Mouse (Mus musculus) lung, postnatal 10 days (tissue): ENCODE data around the gene Elp4.
A peak's percentile ranks its signal among the peaks of the same experiment; 100 is the strongest.

Source experiments
- DNase-seq: peaks from one replicate; pipeline ENCODE4 v3.0.0; 2021

The Elp4 gene

DNA sequence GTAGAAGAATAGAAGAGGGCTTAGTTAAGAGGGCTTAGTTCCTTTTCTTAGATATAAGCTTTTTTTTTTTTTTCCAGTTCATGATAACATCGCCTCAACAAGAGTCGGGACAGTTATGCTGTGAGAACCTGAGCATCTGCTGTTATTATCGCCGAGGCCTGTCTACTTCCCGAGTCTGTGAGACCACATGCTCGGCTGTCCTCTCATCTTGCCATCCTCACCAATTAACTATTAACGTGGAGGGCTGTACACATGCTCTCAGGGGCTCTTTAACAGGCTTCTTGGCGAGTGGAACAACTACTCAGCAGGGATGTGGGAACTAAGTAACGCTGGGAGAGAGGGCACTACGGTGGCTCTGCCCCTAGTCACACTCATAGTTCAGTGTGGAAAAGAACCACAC lies 99.9 kb downstream of the Elp4 start:
- DNase-seq: no peak

DNA sequence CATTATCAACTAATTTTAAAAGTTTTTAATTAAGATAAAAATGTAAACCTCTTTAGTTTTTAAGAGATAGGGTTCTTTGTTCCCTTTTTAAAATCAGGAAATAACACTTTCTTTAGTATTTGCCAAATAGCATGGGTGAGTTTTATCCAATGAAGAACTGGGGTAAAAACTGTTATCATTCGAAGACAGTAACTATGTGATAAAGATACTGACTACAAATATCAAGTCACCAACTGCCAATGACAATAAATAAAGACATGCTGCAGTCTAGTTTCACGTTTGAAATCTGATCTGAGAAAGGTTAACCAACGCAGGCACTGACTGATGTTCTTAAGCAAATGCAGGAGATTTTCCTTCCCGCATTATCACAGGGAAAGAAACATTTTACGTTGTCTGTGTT lies 100.9 kb downstream of the Elp4 start:
- no peak for DNase-seq

DNA sequence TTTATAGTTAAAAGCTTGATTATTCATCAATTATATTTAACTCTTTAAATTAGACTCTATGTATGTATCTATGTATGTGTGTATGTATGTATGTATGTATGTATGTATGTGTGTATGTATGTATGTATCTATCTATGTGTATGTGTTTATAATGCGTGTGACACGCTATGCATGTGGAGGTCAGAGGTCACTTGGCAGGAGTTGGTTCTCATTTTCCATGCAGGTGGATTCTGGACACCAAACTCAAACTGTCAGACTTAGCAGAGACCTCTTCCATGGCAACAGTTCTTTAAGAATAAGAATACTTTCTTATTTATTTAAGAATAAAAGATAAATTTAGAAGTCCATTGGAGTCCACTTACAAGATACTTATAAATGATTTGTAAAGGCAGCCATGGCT lies 101.5 kb downstream of the Elp4 start:
- no peak for DNase-seq

DNA sequence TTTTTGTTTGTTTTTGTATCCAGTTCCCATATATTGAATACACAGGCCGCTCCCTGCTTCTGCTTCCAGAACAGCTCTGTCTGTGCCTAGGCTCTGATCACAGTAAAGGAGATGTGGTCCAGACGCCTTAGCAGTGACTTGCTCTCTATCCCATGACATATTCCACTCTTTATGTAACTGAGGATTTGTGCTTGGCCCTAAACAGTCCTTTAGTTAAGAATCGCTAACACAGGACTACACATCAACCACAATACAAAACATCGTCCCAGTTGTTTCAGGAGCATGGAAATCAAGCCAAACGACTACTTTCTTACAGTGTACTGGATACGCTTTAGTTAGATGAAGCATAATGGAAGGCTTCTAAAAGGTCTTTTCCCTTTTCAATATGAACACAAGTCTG lies 102.8 kb downstream of the Elp4 start:
- no peak for DNase-seq

DNA sequence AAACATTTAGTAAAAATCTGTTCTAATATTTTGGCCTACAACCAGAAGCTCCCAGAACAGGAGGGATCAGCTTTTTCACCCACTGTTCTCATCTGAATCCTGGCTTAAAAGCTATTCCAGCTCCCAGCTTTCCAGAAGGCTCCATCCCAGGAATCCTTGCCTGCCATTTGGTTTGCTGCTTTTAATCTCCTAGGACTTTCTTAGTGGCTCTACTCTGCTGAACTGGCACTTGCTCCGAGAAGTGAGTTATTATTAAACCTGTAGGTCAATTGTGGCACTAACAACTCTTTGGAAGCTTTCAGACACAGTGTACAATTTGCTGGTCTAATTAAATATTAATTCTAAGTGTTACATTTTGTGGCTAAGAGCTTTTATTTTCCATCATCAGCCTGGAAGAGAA lies 103.7 kb downstream of the Elp4 start:
- no peak for DNase-seq

DNA sequence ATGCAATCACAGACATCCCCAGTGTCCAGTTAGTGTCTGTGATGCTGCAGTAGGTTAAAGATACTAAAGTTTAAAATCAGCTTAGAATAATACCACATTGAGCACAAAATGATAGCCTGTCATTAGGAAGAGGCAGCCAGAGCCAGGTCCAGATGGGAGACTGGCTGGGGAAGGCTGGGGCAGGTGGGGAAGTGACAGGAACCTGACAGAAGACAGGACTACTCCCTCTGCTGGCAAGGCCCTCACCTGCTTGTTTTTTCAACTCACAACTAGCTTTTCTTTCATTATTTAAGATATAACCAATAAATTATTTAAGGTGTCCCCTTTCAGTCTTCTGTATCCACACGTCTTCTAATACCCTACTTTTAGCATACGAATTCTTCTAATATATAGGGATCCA lies 104.5 kb downstream of the Elp4 start:
- no peak for DNase-seq

DNA sequence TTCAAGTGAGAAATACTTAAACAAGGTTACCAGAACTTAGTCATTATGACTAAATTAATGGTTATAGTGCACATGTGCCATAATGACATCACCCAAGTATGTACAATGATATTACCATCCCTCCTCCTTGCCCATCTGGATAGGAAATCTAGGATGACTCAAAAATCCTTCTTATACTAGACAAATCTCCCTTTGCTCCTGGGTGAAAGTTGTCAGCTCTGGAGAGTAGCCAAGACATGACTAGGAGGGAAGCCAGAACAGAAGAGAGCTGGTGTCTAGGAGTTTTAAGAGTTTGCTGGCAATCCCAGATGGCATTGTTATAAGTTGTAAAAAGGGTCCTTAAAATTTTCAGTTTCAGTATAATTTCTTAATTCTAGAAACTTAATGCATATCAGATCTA lies 106.5 kb downstream of the Elp4 start:
- DNase-seq: peak; percentile 5

DNA sequence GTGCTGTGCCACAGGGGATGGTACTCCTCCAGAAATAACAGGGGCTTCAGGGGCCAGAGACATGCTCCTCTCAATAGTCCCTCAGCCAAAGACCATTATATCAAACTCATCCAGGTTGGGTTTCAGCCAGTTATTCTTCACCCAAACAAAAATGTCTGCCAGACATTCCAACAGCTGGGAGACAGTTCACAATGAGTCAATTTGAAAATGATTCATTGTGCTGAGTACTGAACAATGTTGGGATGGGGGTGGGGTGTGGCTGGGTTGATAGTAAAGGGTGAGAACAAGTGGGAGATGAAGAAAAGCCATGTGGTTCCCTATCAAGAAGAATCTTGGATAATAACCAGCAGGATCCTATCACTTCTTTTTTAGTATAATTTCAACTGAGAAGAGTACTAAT lies 108.3 kb downstream of the Elp4 start:
- DNase-seq: peak; percentile 10

DNA sequence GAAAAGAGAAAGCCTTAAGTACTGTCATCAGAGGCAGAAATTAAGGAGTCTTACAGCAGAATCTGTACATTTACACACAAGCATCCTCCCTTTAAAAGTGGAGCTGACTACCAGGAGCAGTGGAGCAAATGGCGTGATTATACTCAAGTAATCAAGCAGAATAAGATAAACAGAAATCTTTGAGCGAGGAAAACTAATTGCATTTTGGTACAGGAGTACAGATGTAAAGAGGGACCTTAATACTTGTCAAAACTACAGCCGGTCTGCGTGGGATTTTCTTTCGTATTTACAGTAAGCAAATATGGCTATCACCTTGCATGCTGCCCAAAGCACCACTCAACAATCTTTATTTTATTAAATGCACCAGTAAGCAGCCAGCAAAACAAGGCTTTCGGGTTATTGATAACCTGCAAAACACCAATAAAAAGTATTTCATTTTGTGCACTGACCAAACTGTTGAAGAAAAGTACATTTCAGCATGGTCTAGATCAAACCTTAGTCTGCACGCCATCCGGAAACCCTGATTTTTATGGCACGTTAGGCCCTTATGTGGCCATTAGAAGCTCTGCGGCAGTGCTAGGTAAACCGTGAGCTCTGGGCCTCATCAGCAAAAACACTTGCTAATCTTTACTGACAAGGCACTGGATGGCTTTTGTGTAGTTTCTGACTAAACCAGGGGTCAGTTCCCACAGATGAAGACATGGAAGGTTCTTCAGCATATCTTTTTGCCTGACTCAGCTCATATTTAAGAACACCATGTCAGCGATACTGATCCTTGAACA lies 111.8 kb downstream of the Elp4 start:
- no peak for DNase-seq

DNA sequence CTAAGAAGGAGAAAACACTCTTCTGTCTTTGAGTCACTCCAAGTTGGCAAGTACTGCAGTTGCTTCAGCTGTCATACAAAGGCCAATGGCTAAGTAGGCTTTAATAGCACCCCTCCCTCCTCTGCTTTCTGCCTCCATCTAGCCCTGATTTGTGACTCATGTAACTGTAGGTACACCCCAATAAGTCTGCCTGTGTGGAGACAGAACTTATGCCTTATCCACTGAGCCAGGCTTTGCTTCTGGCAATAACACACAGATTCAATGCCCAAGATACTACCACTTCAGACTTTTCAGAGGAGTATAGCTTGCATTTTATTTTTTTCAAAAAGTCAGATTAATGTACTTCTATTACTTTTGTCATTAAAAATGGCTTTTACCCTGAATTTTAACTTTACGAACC lies 114.4 kb downstream of the Elp4 start:
- DNase-seq: no peak

DNA sequence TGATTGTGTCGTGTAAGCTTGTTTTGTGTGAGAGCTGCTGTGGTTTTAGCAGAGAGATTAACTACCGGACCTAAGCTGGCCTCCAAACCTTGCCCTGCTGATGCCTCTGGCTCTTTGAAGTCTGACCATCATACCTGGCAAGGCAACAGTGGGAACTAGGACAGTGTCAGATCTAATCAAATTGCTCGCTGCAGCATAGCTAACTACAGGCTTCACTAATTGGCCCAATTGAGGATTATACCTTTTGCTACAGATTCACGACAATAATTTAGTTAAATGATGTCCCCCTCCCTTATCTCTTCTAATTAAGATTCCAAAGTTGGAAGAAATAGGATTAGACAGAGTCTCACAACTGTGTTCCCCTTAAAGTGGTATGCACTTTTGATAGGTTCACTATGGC lies 116.6 kb downstream of the Elp4 start:
- no peak for DNase-seq

DNA sequence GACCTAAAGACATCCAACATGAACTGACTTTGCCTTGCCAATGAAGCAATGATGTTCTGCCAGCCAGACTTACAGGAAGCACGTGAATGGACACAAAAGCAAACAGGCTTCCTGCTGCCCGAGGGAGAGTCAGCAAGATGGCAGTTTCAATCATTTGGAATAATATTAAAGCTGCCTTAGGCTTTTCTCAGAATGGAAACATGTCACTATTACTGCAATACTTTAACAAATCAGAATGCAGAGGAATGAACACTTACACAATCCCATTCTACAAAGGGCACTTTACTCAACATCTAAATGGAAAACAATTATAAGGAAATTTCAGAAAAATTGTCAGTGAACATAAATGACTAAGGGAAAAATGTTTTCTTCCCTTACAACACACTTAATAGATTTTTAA lies 117.4 kb downstream of the Elp4 start:
- DNase-seq: no peak

DNA sequence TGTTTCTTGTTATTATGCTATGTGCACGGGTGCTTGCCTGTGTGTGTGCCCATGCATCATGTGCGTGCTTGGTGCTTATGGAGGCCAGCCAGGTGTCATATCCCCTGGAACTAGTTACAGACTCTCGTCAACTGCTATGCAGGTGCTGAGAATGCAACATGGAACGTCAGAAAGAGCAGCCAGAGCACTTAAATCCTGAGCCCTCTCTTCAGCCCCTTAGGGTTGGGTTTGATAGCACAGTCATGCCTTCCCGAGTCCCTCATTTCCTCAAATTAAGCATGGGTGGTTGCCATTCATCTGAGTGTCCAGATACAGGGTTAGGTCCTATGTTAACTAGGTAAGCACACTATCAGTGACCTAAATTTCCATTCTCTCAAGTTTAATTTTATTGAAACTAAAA lies 121.5 kb downstream of the Elp4 start:
- no peak for DNase-seq

DNA sequence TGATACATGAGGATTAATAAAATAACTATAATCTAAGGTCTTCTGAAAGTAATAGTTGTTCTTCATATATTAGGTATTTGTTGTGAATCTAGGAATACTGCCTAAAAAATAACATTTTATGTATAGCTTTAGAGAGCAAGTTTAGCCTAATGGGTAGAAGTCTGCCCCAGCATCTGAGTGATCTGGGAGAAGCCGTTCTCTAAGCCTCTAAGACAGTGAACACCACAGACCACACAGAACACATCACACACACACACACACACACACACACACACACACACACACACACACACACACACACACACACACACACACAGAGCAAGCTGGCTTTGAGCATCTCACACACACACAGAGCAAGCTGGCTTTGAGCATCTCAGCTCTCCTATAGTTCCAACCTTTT lies 123.6 kb downstream of the Elp4 start:
- no peak for DNase-seq

DNA sequence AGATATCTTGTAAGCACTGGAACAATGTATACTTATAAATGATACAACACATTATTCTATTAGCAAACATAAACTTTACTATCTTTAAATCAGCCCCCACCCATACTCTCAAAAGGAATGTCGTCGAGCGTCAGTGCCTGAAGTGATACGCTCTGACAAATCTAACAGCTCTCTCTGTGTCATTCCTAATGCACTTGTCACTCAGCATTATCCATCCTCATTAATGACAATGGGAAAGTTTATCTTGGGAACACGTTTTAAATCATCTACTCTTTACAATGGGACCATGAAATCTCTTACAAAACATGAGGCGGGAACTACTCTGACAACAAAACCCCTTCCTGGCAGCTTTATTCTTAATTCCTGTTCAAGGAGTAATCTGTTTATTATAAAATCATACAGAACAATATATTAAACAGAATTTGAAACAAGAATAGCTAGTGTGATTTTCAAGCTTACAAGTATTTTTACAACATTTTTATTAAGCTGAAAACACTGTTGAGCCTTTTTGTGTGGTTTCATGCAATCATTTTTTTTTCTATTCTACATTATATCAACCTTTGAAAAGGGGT lies 125.0 kb downstream of the Elp4 start:
- DNase-seq: no peak

DNA sequence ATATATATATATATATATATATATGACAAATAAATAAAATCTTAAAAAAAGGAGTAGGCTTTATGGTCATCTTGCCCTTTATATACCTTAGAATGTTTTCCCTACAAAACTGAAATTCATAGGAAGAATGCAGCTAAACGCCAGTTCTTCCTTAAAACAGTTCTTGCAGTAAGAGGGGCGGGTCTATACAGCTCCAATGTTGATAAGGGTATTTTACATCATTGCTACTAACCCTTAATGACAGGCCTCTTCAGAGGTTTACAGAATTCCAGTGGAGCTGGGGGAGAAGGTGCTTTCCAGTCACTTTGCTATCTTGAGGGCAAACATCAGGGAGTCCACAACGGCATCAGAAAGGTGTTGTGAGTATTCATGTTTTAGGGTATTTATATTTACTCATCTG lies 133.1 kb downstream of the Elp4 start:
- no peak for DNase-seq

DNA sequence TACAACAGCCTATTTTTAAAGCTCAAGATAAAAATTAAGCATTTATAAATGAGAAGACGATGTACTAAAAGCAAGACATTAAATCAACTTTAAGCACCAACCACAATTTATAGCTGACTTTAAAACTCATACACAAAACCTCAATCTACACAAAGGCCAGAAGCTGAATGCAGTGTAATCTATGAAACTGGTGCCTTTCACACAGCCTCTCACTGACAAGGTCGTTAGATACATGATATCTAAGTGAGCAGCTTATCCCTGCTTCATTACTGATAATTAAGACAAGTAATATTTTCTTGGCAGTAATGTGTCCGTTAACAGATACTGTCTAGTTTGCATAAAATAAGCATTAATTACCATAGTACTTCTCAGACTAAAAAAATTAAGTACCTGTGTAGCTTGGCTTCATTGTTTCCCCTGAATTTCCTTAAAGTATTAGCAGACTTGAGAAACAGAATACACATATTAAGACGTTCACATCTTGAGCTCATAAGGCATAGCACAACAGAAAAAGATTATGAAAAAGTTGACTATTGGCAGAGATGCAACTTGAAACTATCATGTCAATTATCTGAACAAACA lies 134.5 kb downstream of the Elp4 start:
- DNase-seq: no peak

DNA sequence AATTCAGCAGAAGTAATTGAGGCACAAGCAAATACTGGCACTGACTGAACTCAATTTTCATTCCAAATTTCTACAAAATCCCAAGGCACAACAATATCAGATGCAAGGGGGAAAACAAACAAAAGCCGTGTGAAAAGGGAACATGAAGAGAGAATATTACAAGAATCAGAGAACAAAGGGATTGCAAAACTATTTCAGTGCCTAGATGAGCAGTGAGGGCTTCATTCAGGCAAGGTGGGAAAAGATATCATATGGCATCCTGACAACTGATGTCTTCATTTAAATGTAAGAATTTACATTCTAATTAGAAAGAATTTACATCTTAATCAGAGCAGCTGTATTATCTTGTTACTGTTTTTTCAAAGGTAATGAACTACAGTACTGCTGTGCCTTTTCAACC lies 150.9 kb downstream of the Elp4 start:
- no peak for DNase-seq

DNA sequence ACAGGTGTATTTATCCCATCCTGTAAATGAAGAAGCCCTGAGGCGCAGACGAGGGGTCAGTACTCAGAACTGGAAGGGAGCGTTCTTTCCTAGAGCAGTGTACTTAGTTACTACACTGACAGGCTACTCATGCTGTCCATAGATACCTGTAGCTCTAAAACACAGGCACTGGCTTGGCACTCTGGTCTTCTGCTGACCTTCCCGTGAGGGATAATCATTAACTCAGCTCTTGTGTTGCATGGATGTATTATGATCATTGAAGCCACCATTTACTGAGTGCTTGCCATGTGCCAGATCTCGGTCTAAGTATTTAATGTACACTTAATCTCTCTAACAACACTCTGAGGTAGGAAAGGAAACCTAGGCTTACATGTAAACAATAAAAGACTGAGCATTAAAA lies 155.3 kb downstream of the Elp4 start:
- DNase-seq: no peak

DNA sequence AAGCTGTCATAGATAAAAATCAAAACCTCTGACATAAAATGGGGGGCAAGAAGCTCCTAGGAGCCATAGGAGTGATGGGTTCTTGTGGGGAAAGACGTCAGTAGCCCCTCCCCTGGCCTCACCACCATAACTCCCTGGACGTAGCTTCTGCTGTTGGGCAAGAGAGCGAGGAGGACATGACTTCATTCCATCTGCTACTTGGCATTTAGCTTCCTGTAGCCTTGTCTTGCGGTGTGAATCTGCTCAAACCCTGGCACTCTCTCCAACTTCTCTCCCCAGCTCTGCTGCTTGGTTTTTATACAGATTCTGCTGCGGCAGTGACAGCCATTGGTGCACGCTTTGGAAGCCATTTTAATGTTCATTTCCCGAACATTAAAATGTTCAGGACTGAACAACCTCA lies 157.5 kb downstream of the Elp4 start:
- no peak for DNase-seq

DNA sequence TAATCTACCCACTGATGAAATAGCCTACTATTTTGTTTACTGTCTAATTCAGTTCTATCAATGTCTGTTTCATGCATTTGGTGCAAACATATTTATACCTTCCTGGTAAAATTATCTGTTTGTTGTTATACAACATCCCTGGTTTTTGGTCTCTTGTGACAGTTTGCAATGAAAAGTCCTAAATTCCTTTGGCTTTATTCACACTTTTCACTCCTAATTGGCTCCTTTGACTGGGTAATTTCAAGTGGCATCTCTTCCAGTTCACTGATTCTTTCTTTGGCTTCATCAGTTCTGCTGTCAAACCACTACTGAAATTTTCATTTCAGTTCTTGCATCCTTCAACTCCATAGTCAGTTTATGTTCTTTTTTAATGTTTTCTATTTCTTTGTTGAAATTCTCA lies 168.2 kb downstream of the Elp4 start:
- no peak for DNase-seq

DNA sequence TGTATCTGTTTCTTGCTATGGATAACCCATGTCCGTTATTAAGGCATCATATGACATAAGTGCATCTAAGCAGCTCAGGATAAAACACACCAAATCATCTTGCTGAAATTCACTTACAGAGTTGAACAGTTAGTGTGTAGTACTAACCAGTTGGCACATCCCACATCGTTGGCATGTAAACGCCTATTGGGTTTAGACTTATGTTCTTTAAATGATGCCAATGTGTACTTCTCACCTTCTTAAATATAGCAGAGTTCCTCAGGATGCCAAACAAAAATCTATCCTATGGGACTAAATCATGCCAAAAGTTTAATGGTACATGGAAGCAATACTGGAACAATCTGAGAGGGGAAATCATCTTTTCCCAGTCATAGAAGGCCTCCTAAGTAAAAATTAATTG lies 173.7 kb downstream of the Elp4 start:
- no peak for DNase-seq

DNA sequence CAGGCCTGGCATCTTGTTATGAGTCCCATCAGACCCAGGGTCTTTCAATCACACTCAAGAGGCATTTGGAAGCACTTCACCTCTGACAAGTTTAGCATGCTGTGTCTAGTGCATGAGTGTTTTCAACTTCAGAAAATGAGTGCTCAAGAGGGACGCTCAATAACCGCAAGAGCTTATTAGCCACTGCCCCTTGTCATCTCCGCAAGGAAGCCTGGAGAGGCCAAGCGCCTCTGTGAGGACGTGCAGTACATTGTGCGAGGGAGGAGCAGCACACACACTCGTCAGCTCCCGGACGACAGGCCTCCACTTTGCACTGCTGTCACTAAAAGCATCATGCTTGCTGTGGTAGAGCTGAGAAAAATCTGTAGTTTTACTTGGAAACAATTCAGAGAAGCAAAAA lies 177.7 kb downstream of the Elp4 start:
- DNase-seq: no peak

DNA sequence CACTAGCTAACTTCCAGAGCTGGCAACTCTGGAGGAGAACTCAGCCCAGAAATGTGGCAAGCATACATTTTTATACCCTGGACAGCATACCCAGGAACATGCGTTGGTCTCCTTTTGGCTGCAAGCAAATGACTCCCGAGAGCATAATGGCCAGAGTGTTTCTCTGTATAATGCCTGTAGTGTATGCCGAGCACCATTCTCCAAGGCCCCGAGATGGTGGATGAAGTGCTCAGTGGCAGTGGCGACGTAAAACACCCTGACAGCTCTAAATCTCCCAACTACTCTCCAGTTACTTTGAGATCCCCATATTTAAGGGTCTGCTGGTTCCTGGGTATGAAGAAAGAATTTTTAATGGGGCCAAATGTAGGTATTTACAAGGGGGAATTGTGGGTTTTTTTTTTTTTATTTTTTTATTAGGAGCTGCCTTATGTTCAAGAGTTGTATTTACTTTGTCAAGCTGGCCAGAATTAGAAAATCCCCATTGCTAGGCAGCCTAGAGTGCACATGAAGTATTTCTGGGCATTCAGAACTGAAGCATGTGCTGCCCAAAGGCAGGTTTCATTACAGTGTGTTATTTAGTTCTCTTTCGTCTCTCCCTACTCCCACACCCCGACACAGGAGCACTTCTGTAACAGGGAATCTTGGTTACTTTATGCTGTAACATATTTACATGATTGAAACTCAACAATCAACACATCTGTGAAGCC lies 188.8 kb downstream of the Elp4 start:
- DNase-seq: no peak
